Mouse (Mus musculus) skeletal muscle tissue, adult 2 months (tissue): ENCODE data around the gene Fam219a.

Source experiments
- DNase-seq: peaks from one replicate; pipeline ENCODE4 v3.0.0-alpha.2; 2012; ENCODE audit warnings: low read depth, low spot score

The Fam219a gene

DNA sequence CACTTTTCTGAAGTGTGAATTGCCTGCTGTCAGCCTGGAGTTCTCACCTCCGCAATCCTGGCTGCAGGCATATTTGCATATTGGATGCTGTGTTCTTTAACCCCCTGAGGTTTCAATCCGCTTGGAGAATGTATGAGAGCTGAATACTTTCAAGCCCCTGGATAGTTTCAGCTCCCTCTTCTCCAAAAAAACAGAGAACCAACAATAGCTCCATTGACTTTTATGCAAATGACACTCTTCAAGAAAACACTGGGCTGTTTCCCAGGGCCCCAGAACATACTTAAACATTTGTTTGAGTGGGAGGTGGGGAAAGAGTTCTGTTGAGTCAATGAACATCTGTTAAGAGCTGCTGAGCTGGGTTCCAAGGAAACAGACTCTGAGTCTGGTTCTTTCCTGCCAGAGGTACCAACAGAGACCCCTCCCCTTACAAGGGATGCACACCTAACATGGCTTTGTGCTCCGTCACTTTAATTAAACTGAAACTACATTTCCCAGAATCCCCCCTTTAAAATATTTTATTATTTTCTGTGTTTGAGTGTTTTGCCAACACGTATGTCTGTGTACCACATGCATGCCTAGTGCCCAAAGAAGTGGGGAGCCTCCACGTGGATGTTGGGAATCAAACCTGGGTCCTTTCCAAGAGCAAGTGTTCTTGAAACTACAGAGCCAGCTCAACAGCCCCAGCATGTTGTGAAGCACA, 98.5 kb downstream of the Fam219a start:
- no peak for DNase-seq

DNA sequence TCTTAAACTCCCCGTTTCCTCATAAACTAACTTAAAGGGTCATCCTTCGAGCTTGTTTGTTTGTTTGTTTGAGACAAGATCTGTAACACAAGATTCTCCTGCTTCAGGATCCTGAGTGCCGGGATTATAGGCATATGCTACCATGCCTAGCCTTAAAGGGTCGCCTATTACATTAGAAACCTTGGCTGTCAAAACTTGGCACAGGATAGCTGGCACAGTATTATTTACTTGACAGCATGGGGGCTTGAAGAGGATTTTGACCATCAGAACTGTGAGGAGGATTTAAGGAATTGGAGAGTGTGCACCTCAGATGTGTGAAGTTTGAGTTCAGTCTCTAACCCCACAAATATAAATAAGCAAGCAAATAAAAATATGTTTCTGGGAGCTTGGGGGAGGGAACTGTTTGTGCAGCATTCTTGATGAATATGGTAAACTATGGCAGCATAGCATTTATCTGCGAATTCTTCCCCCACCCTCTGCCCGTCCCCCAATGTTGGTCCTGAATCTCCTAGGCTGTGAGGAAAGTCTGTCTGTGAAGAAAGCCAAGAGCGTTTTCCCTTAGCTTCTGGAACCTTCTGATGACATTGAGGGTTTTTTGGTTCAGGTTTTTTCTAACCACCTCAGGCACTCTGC, 99.2 kb downstream of the Fam219a start:
- DNase-seq, result no peak

DNA sequence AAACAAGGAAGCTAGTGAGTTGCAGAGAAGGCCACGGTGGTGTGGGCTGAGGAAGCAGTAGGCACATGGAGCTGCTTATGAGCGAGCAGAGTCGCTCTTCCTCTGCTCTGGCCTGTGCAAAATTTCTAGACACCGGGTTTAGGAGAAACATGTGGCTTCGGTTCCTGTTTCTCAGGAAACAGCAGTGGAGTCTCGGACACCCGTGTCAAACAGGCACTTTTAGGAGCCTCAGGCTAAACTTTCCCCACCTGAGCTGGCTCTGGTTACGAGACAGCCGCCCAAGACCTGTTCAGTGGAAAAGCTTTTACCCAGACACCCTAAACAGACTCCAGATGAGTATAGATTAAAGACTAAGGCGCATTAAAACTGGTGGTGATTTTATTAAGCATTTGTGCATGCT, 100.1 kb downstream of the Fam219a start:
- no peak for DNase-seq

DNA sequence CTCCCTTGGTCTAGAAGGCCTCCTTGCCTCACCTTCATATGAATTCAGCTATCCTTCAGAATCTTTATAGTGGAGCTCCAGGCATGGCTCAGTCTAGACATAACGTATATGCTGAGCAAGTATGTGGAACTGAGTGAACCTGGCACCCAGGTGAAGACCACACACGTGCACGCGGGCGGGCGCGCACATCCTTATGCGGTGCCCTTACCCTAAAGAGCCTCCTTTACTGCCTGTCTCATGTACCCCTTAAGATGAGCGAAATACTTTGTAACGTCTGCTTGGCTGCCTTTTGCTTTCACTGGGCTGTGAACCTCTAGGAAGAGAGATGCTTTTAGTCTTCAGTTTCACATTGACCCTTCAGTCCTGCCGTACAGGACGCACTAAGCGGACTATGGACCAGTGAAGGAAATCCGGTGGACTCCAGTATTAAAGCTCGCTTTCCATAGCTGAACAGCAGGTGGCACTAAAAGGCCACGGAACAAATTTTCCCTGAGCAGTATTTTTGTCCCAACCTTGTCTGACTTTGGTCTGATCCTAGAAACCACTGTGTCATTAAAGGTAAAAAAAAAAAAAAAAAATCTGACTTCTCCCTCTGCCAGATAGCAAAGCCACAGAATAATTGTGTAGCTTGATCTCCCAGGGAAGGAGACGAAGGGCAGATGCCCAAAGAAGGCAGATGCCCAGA, 100.8 kb downstream of the Fam219a start:
- DNase-seq, result peak; percentile 40
